Mouse (Mus musculus) small intestine, adult 2 months (tissue): ENCODE data around the gene Dennd1c.

Source experiments
- CTCF ChIP-seq: fragments of 200-500 bp; IDR thresholded peaks from 2 replicates; pipeline ENCODE4 v1.5.1; 2012; ENCODE audit warnings: low read depth, mild to moderate bottlenecking, control low read depth, inconsistent platforms, low read length, moderate library complexity, mixed read lengths; ENCODE audit not compliant: insufficient replicate concordance, insufficient read length; ENCODE audit errors: extremely low read depth
- POLR2A ChIP-seq: fragments of 200-500 bp; IDR thresholded peaks from 2 replicates; pipeline ENCODE4 v1.6.1; 2012; ENCODE audit warnings: low read depth, mild to moderate bottlenecking, control low read depth, inconsistent platforms, low read length, moderate library complexity

DNA sequence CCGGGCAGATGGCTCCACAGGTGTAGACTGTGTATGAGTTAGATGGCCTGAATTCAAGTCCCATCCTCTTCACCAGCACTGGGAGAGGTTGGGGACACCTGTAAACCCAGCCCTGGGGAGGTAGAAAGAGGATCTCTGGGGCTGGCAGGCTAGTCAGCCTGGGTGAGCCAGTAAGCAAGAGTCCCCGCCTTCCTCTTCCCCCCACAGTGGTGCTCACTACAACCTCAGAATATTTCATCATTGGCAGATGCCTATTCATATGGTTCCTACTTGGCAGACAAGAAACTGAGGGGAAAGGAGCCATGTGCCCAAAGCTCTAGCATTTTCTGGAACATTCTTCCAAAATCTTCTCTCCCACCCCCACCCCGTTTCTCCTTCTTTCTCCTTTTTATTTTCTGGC lies 29.5 kb downstream of the Dennd1c start:
- TF ChIP-seq CTCF (no peak), POLR2A (no peak)
